Mouse (Mus musculus) cerebellum, postnatal 10 days (tissue): ENCODE measurements at regions not wholly inside any gene's neighbourhood (a gene's known extent, or its start where the extent isn't known, plus 50 kb on each side); places are given as distances from the start of the nearest gene placed in this dataset.

Experiments
- DNase-seq, 2 experiments: peaks; one replicate each; pipeline ENCODE4 v3.0.0; 2021; ENCODE audit warnings: mixed read lengths in 2 of 2

GRCm38 (mm10) chr11:64220888-64221287, 141.6 kb upstream of the Cox10 start:
- DNase-seq, result no peak

GRCm38 (mm10) chr11:64217181-64217580, 137.9 kb upstream of the Cox10 start:
- DNase-seq, result peak; percentile 55 to 71

GRCm38 (mm10) chr11:64210916-64211315, 131.6 kb upstream of the Cox10 start:
- DNase-seq, result no peak

- DNase-seq, result no peak
Measured at GRCm38 (mm10) chr11:64208306-64208705, 129.0 kb upstream of the Cox10 start.

GRCm38 (mm10) chr11:64207358-64207864, 128.1 kb upstream of the Cox10 start:
- no peak for DNase-seq

GRCm38 (mm10) chr11:64206155-64206554, 126.9 kb upstream of the Cox10 start:
- peak; percentile 25 to 33 for DNase-seq

- DNase-seq, result no peak
Measured at GRCm38 (mm10) chr11:64205069-64205468, 125.8 kb upstream of the Cox10 start.

GRCm38 (mm10) chr11:64204305-64204704, 125.0 kb upstream of the Cox10 start:
- DNase-seq, result no peak

- DNase-seq, result peak in 1 of 2 experiments; percentile 19
Measured at GRCm38 (mm10) chr11:64200874-64201273, 121.6 kb upstream of the Cox10 start.

GRCm38 (mm10) chr11:64195272-64195671, 116.0 kb upstream of the Cox10 start:
- no peak for DNase-seq

GRCm38 (mm10) chr11:64188701-64189100, 109.4 kb upstream of the Cox10 start:
- DNase-seq, result no peak

GRCm38 (mm10) chr11:64187488-64188444, 108.5 kb upstream of the Cox10 start:
- no peak for DNase-seq

- peak; percentile 32 to 41 for DNase-seq
Measured at GRCm38 (mm10) chr11:64187007-64187406, 107.7 kb upstream of the Cox10 start.

GRCm38 (mm10) chr11:64186590-64186989, 107.3 kb upstream of the Cox10 start:
- no peak for DNase-seq

- DNase-seq, result no peak
Measured at GRCm38 (mm10) chr11:64180036-64180435, 100.8 kb upstream of the Cox10 start.

GRCm38 (mm10) chr11:64173421-64174062, 94.3 kb upstream of the Cox10 start:
- DNase-seq, result peak; percentile 49 to 55

- peak; percentile 56 to 62 for DNase-seq
Measured at GRCm38 (mm10) chr11:64172926-64173325, 93.7 kb upstream of the Cox10 start.

- peak; percentile 21 to 34 for DNase-seq
Measured at GRCm38 (mm10) chr11:64168626-64169025, 89.4 kb upstream of the Cox10 start.

GRCm38 (mm10) chr11:64164796-64165195, 85.5 kb upstream of the Cox10 start:
- peak; percentile 22 to 25 for DNase-seq

GRCm38 (mm10) chr11:64158281-64158680, 79.0 kb upstream of the Cox10 start:
- DNase-seq, result no peak

- no peak for DNase-seq
Measured at GRCm38 (mm10) chr11:64156640-64157039, 77.4 kb upstream of the Cox10 start.

- DNase-seq, result no peak
Measured at GRCm38 (mm10) chr11:64139483-64139882, 60.2 kb upstream of the Cox10 start.

- no peak for DNase-seq
Measured at GRCm38 (mm10) chr11:64138934-64139333, 59.7 kb upstream of the Cox10 start.

- no peak for DNase-seq
Measured at GRCm38 (mm10) chr11:64135766-64136165, 56.5 kb upstream of the Cox10 start.
